8 mouse cellular contexts compared by ENCODE assay signal in genomic region chr13:113409941-113410340, GRCm38 (mm10).
DNase-seq lines count a peak whose midpoint lies in the region; ATAC-seq lines count a peak whose summit lies in the region.

No protein-coding gene starts in this region.

- no peaks in the 10 kb centered on the region for H3K36me3 ChIP-seq in hindbrain, embryonic 15.5 days

- no peak overlapping the region for H3K4me3 ChIP-seq in hindbrain, embryonic 15.5 days

- no peaks in the 10 kb centered on the region for H3K27me3 ChIP-seq in hindbrain, embryonic 15.5 days

- DNase-seq in heart, adult 18-20 months: peak; percentile 20 to 25
- DNase-seq in heart, postnatal 36 days: no peak
- DNase-seq in embryo, embryonic 11 days: peak; percentile 74
- DNase-seq in left cerebral cortex, postnatal 14 days (ENCODE audit: low spot score in 2 of 2): peak; percentile 73 to 84
- DNase-seq in right cerebral cortex, postnatal 25 days: peak; percentile 70
- no peak for DNase-seq in urinary bladder, postnatal 10 days (ENCODE audit: low spot score)
- no peak for DNase-seq in ovary, postnatal 10 days (ENCODE audit: low spot score)

- peak overlapping the region; percentile 11; the same call in 1 of the 2 replicates for H3K4me2 ChIP-seq in hindbrain, embryonic 15.5 days

- peaks cover 4% of the 10 kb centered on the region; the same call in 1 of the 2 replicates for H3K4me1 ChIP-seq in hindbrain, embryonic 15.5 days (replicated peaks)

- H3K9ac ChIP-seq in hindbrain, embryonic 15.5 days: no peak overlapping the region

- no peak overlapping the region for H3K27ac ChIP-seq in hindbrain, embryonic 15.5 days (replicated peaks)

- peak; percentile 72; the same call in 1 of the 2 replicates for ATAC-seq in hindbrain, embryonic 15.5 days (ENCODE audit: low FRiP score, low read depth)

- WGBS in hindbrain, embryonic 15.5 days: 25% methylated on average over 12 of the region's 12 CpGs

- intact Hi-C loops in heart, postnatal 36 days (cut with DNase I): no loop called here
- intact Hi-C loops in left cerebral cortex, postnatal 14 days (cut with DNase I): loop anchor here (2.0 kb wide), 1 partner anchor 73 kb away; no protein-coding TSS in a partner anchor

- H3K9me3 ChIP-seq in hindbrain, embryonic 15.5 days: no peaks in the 10 kb centered on the region

Comparison
In these comparisons a context has a peak if more than half of its experiments do, and no peak if none do; other contexts are left out.
1. DNase-seq: peak in heart, adult 18-20 months (2 of 2), embryo, embryonic 11 days (single experiment), left cerebral cortex, postnatal 14 days (2 of 2) and right cerebral cortex, postnatal 25 days (single experiment); none in heart, postnatal 36 days (0 of 2), urinary bladder, postnatal 10 days (single experiment) and ovary, postnatal 10 days (single experiment).